Mouse (Mus musculus): ENCODE data around the gene Tubgcp2. TPM values are rescaled to one million over a fixed set of nuclear protein-coding genes. Genes with fewer than 3 reads are reported as not detected.

Tubgcp2 gene
- polyA plus RNA-seq, 1 experiment from 2014 or later: 60.3 TPM

DNA sequence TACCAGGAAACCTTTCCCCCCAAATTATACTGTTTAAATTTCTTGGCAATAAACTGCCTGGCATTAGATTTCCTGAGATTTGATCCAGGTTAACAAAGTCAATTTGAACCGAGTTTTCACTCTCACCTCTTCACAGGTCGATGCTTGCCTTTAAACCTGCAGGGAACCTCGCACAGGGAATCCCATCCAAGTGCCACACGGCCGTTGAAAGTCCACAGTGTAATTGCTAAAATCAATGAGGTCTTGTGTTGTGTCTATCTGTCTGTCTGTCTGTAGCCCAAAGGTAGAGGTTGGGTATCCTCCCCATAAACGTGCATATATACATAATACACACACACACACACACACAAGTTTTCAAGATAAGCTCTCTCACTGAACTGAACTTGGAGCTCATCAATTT, 30.9 kb upstream of the Tubgcp2 start:
- Histone ChIP-seq H3K36me3 (ENCODE audit: control insufficient read depth, insufficient read depth, low read length) (no peaks in the 10 kb centered on the region), H3K9me3 (ENCODE audit: control insufficient read depth, low read depth, low read length) (no peaks in the 10 kb centered on the region), H3K27ac (ENCODE audit: low read length) (no peak overlapping the region), H3K4me1 (ENCODE audit: control insufficient read depth, insufficient read depth, low read length) (no peaks in the 10 kb centered on the region), H3K4me2 (replicated peaks; ENCODE audit: low read depth, low read length) (no peak overlapping the region), H3K27me3 (ENCODE audit: control insufficient read depth, insufficient read depth, low read length) (0 out of 2 replicates have a peak, but pooled peaks cover 6% of the 10 kb centered on the region), H3K4me3 (ENCODE audit: low read depth, low read length) (no peak overlapping the region), H3K9ac (replicated peaks; ENCODE audit: low read depth, low read length) (no peak overlapping the region)
- WGBS: 65% methylated on average over 6 of the region's 6 CpGs
- no peak for ATAC-seq (ENCODE audit: insufficient number of reproducible peaks, insufficient read depth, low FRiP score, low read depth)

GRCm38 (mm10) chr7:140063092-140063491, 26.6 kb upstream of the Tubgcp2 start:
- peaks cover 9% of the 10 kb centered on the region; the same call in 1 of the 2 replicates for H3K4me1 ChIP-seq (ENCODE audit: control insufficient read depth, insufficient read depth, low read length)

DNA sequence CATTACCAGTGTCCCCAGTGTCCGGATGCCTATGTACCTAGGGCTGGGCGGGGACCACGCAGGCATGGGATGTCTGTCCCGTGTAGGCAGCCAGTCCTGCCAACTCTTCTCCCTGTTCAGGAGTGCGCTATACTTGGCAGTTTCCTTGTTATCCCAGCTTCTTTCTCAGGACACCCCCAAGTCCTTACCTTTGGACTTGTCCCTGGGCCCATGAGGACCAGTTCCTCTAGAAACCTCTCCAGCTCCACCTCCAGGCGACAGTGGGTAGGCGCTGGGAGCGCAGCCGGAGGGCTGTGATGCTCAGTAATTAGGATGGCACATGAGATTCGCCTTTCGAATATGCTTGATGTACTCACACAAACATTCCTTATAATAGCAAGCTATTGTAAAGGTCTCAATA, 25.8 kb upstream of the Tubgcp2 start:
- Histone ChIP-seq H3K9ac (replicated peaks; ENCODE audit: low read depth, low read length) (no peak overlapping the region), H3K4me1 (ENCODE audit: control insufficient read depth, insufficient read depth, low read length) (peaks cover 9% of the 10 kb centered on the region; the same call in 1 of the 2 replicates), H3K4me3 (ENCODE audit: low read depth, low read length) (no peak overlapping the region), H3K4me2 (replicated peaks; ENCODE audit: low read depth, low read length) (no peak overlapping the region), H3K9me3 (ENCODE audit: control insufficient read depth, low read depth, low read length) (no peaks in the 10 kb centered on the region), H3K27ac (ENCODE audit: low read length) (no peak overlapping the region), H3K36me3 (ENCODE audit: control insufficient read depth, insufficient read depth, low read length) (no peaks in the 10 kb centered on the region), H3K27me3 (ENCODE audit: control insufficient read depth, insufficient read depth, low read length) (peaks cover 36% of the 10 kb centered on the region)
- WGBS: 18% methylated on average over 11 of the region's 11 CpGs
- no peak for ATAC-seq (ENCODE audit: insufficient number of reproducible peaks, insufficient read depth, low FRiP score, low read depth)

More at GRCm38 (mm10) chr7:140063092-140063491, 26.6 kb upstream of the Tubgcp2 start:
- Histone ChIP-seq H3K9ac (replicated peaks; ENCODE audit: low read depth, low read length) (no peak overlapping the region), H3K9me3 (ENCODE audit: control insufficient read depth, low read depth, low read length) (no peaks in the 10 kb centered on the region), H3K4me2 (replicated peaks; ENCODE audit: low read depth, low read length) (no peak overlapping the region), H3K36me3 (ENCODE audit: control insufficient read depth, insufficient read depth, low read length) (no peaks in the 10 kb centered on the region), H3K27ac (ENCODE audit: low read length) (no peak overlapping the region), H3K4me3 (ENCODE audit: low read depth, low read length) (no peak overlapping the region), H3K27me3 (ENCODE audit: control insufficient read depth, insufficient read depth, low read length) (peaks cover 31% of the 10 kb centered on the region)
- no peak for ATAC-seq (ENCODE audit: insufficient number of reproducible peaks, insufficient read depth, low FRiP score, low read depth)
- WGBS: 22% methylated on average over 7 of the region's 7 CpGs

DNA sequence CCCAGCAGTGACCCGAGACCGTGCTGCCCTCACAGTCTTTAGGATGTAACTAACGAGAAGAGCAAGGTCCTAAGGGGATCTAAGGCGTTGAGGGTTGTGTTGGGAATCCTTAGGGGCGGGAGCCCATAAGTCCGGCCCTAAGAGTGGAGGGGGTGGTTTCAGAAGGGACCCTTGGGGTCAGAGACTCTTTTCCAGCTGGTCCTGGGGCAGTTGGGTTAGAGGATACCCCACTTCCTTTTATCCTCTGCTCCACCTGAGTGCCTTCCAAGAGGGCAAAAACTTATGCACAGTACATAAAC, 25.3 kb upstream of the Tubgcp2 start:
- Histone ChIP-seq H3K9me3 (ENCODE audit: control insufficient read depth, low read depth, low read length) (no peaks in the 10 kb centered on the region), H3K4me1 (ENCODE audit: control insufficient read depth, insufficient read depth, low read length) (peaks cover 9% of the 10 kb centered on the region; the same call in 1 of the 2 replicates), H3K9ac (replicated peaks; ENCODE audit: low read depth, low read length) (no peak overlapping the region), H3K4me3 (ENCODE audit: low read depth, low read length) (peak overlapping the region; percentile 30; the same call in 1 of the 2 replicates), H3K27ac (ENCODE audit: low read length) (no peak overlapping the region), H3K4me2 (replicated peaks; ENCODE audit: low read depth, low read length) (peak overlapping the region; percentile 48), H3K36me3 (ENCODE audit: control insufficient read depth, insufficient read depth, low read length) (no peaks in the 10 kb centered on the region), H3K27me3 (ENCODE audit: control insufficient read depth, insufficient read depth, low read length) (peaks cover 42% of the 10 kb centered on the region)
- ATAC-seq (ENCODE audit: insufficient number of reproducible peaks, insufficient read depth, low FRiP score, low read depth): no peak
- 3% methylated on average over 6 of the region's 6 CpGs for WGBS

DNA sequence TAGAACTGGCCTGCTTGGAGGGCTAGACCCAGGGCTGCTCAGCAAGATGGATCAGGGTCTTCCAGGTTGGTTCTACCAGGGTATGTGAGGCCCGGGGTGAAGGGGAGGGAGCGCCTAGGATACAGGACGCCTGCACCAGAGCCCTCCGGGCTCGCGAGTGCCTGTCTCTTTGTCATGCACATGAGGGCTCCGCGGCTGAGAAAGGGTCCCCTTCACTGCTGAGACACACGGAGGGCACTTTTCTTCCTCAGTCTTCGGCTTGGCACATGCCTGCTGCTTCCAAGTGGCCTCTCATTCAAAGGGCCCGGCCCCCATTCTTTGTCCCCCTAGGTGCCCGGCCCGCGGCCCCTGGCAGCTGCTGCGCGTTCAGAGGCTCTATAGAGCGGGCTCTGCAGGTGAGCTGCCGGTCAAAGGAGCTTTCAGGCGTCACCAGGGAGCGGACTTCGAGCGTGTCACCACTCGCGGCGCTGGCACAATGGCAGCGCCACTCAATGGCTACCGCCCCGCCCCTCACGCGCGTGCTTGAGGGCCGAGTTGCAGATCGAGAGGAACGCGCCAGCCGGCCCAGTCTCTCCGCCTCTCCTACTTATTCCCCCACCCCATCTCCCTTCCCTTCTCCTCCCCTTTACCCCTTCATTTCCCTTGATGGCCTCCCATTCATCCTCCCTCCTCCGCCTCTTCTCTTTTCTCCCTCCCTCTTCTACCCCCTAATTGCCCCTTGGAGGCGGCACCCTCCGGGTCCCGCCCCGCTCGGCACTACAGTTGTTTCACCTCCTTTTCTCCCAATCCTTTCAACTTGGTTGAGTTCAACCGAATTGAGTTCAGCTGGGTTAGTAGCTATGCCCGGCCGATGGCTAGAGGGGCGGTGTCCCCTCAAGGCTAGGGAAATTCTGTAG, 24.7 kb upstream of the Tubgcp2 start:
- Histone ChIP-seq H3K36me3 (ENCODE audit: control insufficient read depth, insufficient read depth, low read length) (no peaks in the 10 kb centered on the region), H3K27me3 (ENCODE audit: control insufficient read depth, insufficient read depth, low read length) (peaks cover 46% of the 10 kb centered on the region), H3K9ac (replicated peaks; ENCODE audit: low read depth, low read length) (no peak overlapping the region), H3K4me1 (ENCODE audit: control insufficient read depth, insufficient read depth, low read length) (peaks cover 9% of the 10 kb centered on the region; the same call in 1 of the 2 replicates), H3K27ac (ENCODE audit: low read length) (no peak overlapping the region), H3K4me3 (ENCODE audit: low read depth, low read length) (peak overlapping the region; percentile 30), H3K9me3 (ENCODE audit: control insufficient read depth, low read depth, low read length) (no peaks in the 10 kb centered on the region), H3K4me2 (replicated peaks; ENCODE audit: low read depth, low read length) (peak overlapping the region; percentile 48)
- peak; percentile 29; the same call in 1 of the 2 replicates for ATAC-seq (ENCODE audit: insufficient number of reproducible peaks, insufficient read depth, low FRiP score, low read depth)
- WGBS: under 1% methylated on average over 47 of the region's 47 CpGs

DNA sequence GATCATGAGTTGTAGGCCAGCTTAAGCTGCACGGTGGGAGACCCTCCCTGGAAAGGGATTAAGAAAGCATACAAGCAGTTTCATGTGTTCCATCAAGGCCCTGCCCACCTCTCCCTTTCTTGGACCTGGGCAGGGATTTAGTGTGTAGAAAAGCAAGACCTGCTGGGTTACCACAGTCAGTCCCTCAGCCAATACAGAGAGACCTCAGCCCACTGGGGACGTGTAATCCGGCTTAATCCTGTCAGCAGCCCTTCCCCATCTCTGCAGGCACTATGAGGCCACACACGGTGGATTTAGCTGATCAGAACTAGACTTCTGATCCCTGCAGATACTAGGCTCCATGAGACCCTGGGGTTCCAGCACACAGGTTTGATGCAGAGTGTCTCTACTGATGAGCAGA, 23.1 kb upstream of the Tubgcp2 start:
- H3K27ac ChIP-seq (ENCODE audit: low read length): no peak overlapping the region
- H3K4me3 ChIP-seq (ENCODE audit: low read depth, low read length): no peak overlapping the region
- WGBS: 38% methylated on average over 4 of the region's 4 CpGs
- no peak overlapping the region for H3K4me2 ChIP-seq (replicated peaks; ENCODE audit: low read depth, low read length)
- no peaks in the 10 kb centered on the region for H3K9me3 ChIP-seq (ENCODE audit: control insufficient read depth, low read depth, low read length)
- H3K9ac ChIP-seq (replicated peaks; ENCODE audit: low read depth, low read length): no peak overlapping the region
- peaks cover 9% of the 10 kb centered on the region; the same call in 1 of the 2 replicates for H3K4me1 ChIP-seq (ENCODE audit: control insufficient read depth, insufficient read depth, low read length)
- peaks cover 43% of the 10 kb centered on the region for H3K27me3 ChIP-seq (ENCODE audit: control insufficient read depth, insufficient read depth, low read length)
- no peak for ATAC-seq (ENCODE audit: insufficient number of reproducible peaks, insufficient read depth, low FRiP score, low read depth)
- H3K36me3 ChIP-seq (ENCODE audit: control insufficient read depth, insufficient read depth, low read length): no peaks in the 10 kb centered on the region

DNA sequence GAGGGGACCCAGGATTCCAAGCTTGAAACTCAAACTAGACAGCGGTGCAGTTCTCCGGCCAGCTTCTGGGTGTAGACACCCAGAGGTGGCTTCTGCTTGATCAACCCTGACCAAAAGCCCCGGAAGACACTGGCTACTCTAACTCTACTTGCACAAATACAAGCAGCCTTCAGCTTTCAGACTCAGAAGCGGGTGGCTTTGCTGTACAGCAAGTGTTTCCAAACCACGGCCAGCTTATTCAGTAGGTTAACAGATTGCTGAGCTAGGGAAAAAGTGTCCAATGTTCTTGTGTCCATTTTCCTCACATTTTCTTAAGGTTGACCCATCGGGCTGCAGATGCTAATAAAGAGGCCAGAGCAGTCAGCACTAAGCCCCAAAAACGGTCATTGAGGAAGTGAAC, 22.1 kb upstream of the Tubgcp2 start:
- Histone ChIP-seq H3K9ac (replicated peaks; ENCODE audit: low read depth, low read length) (peak overlapping the region; percentile 40; the same call in 1 of the 2 replicates), H3K9me3 (ENCODE audit: control insufficient read depth, low read depth, low read length) (no peaks in the 10 kb centered on the region), H3K4me1 (ENCODE audit: control insufficient read depth, insufficient read depth, low read length) (peaks cover 9% of the 10 kb centered on the region; the same call in 1 of the 2 replicates), H3K36me3 (ENCODE audit: control insufficient read depth, insufficient read depth, low read length) (no peaks in the 10 kb centered on the region), H3K4me2 (replicated peaks; ENCODE audit: low read depth, low read length) (peak overlapping the region; percentile 72), H3K27me3 (ENCODE audit: control insufficient read depth, insufficient read depth, low read length) (peaks cover 43% of the 10 kb centered on the region), H3K27ac (ENCODE audit: low read length) (no peak overlapping the region), H3K4me3 (ENCODE audit: low read depth, low read length) (peak overlapping the region; percentile 40)
- ATAC-seq (ENCODE audit: insufficient number of reproducible peaks, insufficient read depth, low FRiP score, low read depth): no peak
- WGBS: 26% methylated on average over 7 of the region's 7 CpGs

GRCm38 (mm10) chr7:140057413-140058407, 21.2 kb upstream of the Tubgcp2 start:
- peaks cover 42% of the 10 kb centered on the region for H3K27me3 ChIP-seq (ENCODE audit: control insufficient read depth, insufficient read depth, low read length)
- H3K36me3 ChIP-seq (ENCODE audit: control insufficient read depth, insufficient read depth, low read length): no peaks in the 10 kb centered on the region
- peak overlapping the region; percentile 40 for H3K9ac ChIP-seq (replicated peaks; ENCODE audit: low read depth, low read length)
- H3K9me3 ChIP-seq (ENCODE audit: control insufficient read depth, low read depth, low read length): no peaks in the 10 kb centered on the region
- H3K27ac ChIP-seq (ENCODE audit: low read length): no peak overlapping the region
- 3% methylated on average over 53 of the region's 53 CpGs for WGBS
- H3K4me3 ChIP-seq (ENCODE audit: low read depth, low read length): peak overlapping the region; percentile 40
- ATAC-seq (ENCODE audit: insufficient number of reproducible peaks, insufficient read depth, low FRiP score, low read depth): peak; percentile 64; the same call in 1 of the 2 replicates
- peaks cover 9% of the 10 kb centered on the region; the same call in 1 of the 2 replicates for H3K4me1 ChIP-seq (ENCODE audit: control insufficient read depth, insufficient read depth, low read length)
- H3K4me2 ChIP-seq (replicated peaks; ENCODE audit: low read depth, low read length): peak overlapping the region; percentile 72

Data from stomach, embryonic 14.5 days (tissue).